ENCODE assay signal across 8 mouse cellular contexts in the genomic region with DNA sequence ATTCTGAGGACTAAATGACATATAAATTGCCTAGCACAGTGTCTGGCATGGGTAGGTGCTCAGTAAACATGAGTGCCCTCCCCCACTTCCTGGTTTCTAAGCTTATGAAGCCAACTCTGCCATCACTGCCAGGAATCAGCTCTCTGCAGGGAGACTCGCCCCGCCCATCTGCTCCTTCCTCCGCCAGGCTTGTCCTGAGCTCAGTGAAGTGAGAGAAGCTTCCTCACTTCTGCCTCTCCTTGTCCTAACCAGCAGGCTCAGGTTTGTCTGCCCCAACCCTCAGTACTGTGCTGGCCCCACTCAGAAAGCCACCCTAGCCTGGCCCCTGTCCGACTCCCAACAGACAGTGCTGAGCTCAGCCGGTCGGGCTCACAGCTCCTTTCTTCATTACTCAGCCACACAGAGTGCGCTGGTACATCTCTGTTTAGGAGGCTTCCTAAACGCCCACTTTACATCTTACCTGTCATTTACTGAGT. TPM values are rescaled to one million over a fixed set of nuclear protein-coding genes. Genes with fewer than 3 reads are reported as not detected.
DNase-seq lines count a peak whose midpoint lies in the region; ATAC-seq and TF ChIP-seq lines count a peak whose summit lies in the region.

No protein-coding gene starts in this region.

- H3K4me2 ChIP-seq in midbrain, embryonic 13.5 days (replicated peaks): no peak overlapping the region
- no peak overlapping the region for H3K4me2 ChIP-seq in midbrain, embryonic 11.5 days
- no peak overlapping the region for H3K4me2 ChIP-seq in forebrain, embryonic 16.5 days (ENCODE audit: low read length)
- H3K4me2 ChIP-seq in intestine, embryonic 14.5 days (ENCODE audit: low read length): peak overlapping the region; percentile 27

- 0 out of 2 replicates have a peak overlapping the region, but pooled peaks have one; percentile 10 for H3K9ac ChIP-seq in midbrain, embryonic 13.5 days (replicated peaks)
- H3K9ac ChIP-seq in midbrain, embryonic 11.5 days (ENCODE audit: low read length): no peak overlapping the region
- no peak overlapping the region for H3K9ac ChIP-seq in forebrain, embryonic 16.5 days (replicated peaks; ENCODE audit: low read depth, low read length)
- H3K9ac ChIP-seq in intestine, embryonic 14.5 days (ENCODE audit: low read length): no peak overlapping the region; the same call in 1 of the 2 replicates

- no peak for DNase-seq in midbrain, embryonic 11.5 days (ENCODE audit: low spot score, missing footprints)
- DNase-seq in adrenal gland, postnatal 36 days: peak; percentile 50 to 70
- DNase-seq in intestine, embryonic 14.5 days (ENCODE audit: low spot score): peak; percentile 67
- DNase-seq in left cerebral cortex, postnatal 36 days (ENCODE audit: low spot score in 2 of 2): peak; percentile 20 to 39
- peak; percentile 80 for DNase-seq in thymus, adult 2 months

- peaks cover 7% of the 10 kb centered on the region; the same call in 1 of the 2 replicates for H3K4me1 ChIP-seq in midbrain, embryonic 13.5 days (replicated peaks)
- H3K4me1 ChIP-seq in midbrain, embryonic 11.5 days (ENCODE audit: control insufficient read depth, insufficient read depth, low read length): peaks cover 4% of the 10 kb centered on the region; the same call in 1 of the 2 replicates
- H3K4me1 ChIP-seq in forebrain, embryonic 16.5 days (replicated peaks; ENCODE audit: control insufficient read depth, insufficient read depth, low read length): peaks cover 17% of the 10 kb centered on the region
- peaks cover 25% of the 10 kb centered on the region for H3K4me1 ChIP-seq in intestine, embryonic 14.5 days (replicated peaks; ENCODE audit: control insufficient read depth, insufficient read depth, low read length)
- H3K4me1 ChIP-seq in megakaryocyte, embryonic 14.5 days: peaks cover 81% of the 10 kb centered on the region
- H3K4me1 ChIP-seq in thymus, adult 2 months (replicated peaks; ENCODE audit: control insufficient read depth, insufficient read depth, low read length): peaks cover 31% of the 10 kb centered on the region

- 67% methylated on average over 8 of the region's 8 CpGs for WGBS in midbrain, embryonic 13.5 days
- WGBS in midbrain, embryonic 11.5 days: 70% methylated on average over 8 of the region's 8 CpGs
- WGBS in forebrain, embryonic 16.5 days: 56% methylated on average over 8 of the region's 8 CpGs
- WGBS in intestine, embryonic 14.5 days: 24% methylated on average over 8 of the region's 8 CpGs
- 6% methylated on average over 8 of the region's 8 CpGs for WGBS in thymus, adult 2 months

- H3K4me3 ChIP-seq in midbrain, embryonic 13.5 days (replicated peaks): no peak overlapping the region
- H3K4me3 ChIP-seq in midbrain, embryonic 11.5 days (ENCODE audit: low read depth, low read length): no peak overlapping the region
- no peak overlapping the region for H3K4me3 ChIP-seq in forebrain, embryonic 16.5 days (replicated peaks; ENCODE audit: low read length)
- H3K4me3 ChIP-seq in intestine, embryonic 14.5 days (ENCODE audit: low read depth, low read length): no peak overlapping the region
- peak overlapping the region; percentile 88 for H3K4me3 ChIP-seq in megakaryocyte, embryonic 14.5 days (replicated peaks)
- peak overlapping the region; percentile 18 for H3K4me3 ChIP-seq in thymus, adult 2 months (ENCODE audit: control insufficient read depth, insufficient read depth, low read length)

- no peaks in the 10 kb centered on the region for H3K9me3 ChIP-seq in midbrain, embryonic 13.5 days
- H3K9me3 ChIP-seq in midbrain, embryonic 11.5 days (ENCODE audit: control insufficient read depth, low read length): no peaks in the 10 kb centered on the region
- no peaks in the 10 kb centered on the region for H3K9me3 ChIP-seq in forebrain, embryonic 16.5 days (ENCODE audit: control insufficient read depth, low read length)
- no peaks in the 10 kb centered on the region for H3K9me3 ChIP-seq in intestine, embryonic 14.5 days (ENCODE audit: control insufficient read depth, low read length)
- no peaks in the 10 kb centered on the region for H3K9me3 ChIP-seq in megakaryocyte, embryonic 14.5 days

- no peak for ATAC-seq in midbrain, embryonic 13.5 days
- no peak for ATAC-seq in midbrain, embryonic 11.5 days (ENCODE audit: low FRiP score)
- ATAC-seq in forebrain, embryonic 16.5 days: peak; percentile 70
- ATAC-seq in intestine, embryonic 14.5 days (replicated peaks; ENCODE audit: low FRiP score, low TSS enrichment, low read depth): peak; percentile 73; the same call in 1 of the 2 replicates

- H3K27me3 ChIP-seq in midbrain, embryonic 13.5 days: no peaks in the 10 kb centered on the region
- H3K27me3 ChIP-seq in midbrain, embryonic 11.5 days (ENCODE audit: control insufficient read depth, insufficient read depth, low read length): no peaks in the 10 kb centered on the region
- H3K27me3 ChIP-seq in forebrain, embryonic 16.5 days (replicated peaks; ENCODE audit: control insufficient read depth, insufficient read depth, low read length): no peaks in the 10 kb centered on the region
- H3K27me3 ChIP-seq in intestine, embryonic 14.5 days (replicated peaks; ENCODE audit: control insufficient read depth, insufficient read depth, low read length): no peaks in the 10 kb centered on the region
- H3K27me3 ChIP-seq in megakaryocyte, embryonic 14.5 days (replicated peaks): no peaks in the 10 kb centered on the region
- H3K27me3 ChIP-seq in thymus, adult 2 months (ENCODE audit: control insufficient read depth, insufficient read depth, low read length): no peaks in the 10 kb centered on the region

- no peak for TF ChIP-seq POLR2A in thymus, adult 2 months (IDR thresholded peaks at IDR 0.05; ENCODE audit: control insufficient read depth, extremely low read depth, insufficient read depth, low read length, poor library complexity)

- peaks cover 8% of the 10 kb centered on the region; the same call in 1 of the 2 replicates for H3K36me3 ChIP-seq in midbrain, embryonic 13.5 days
- no peaks in the 10 kb centered on the region for H3K36me3 ChIP-seq in midbrain, embryonic 11.5 days (ENCODE audit: control insufficient read depth, insufficient read depth, low read length)
- H3K36me3 ChIP-seq in forebrain, embryonic 16.5 days (ENCODE audit: control insufficient read depth, insufficient read depth): 0 out of 2 replicates have a peak, but pooled peaks cover 2% of the 10 kb centered on the region
- no peaks in the 10 kb centered on the region for H3K36me3 ChIP-seq in intestine, embryonic 14.5 days (ENCODE audit: control insufficient read depth, insufficient read depth, low read length)
- H3K36me3 ChIP-seq in megakaryocyte, embryonic 14.5 days (replicated peaks; ENCODE audit: low read length): peaks cover 36% of the 10 kb centered on the region
- no peaks in the 10 kb centered on the region for H3K36me3 ChIP-seq in thymus, adult 2 months (ENCODE audit: control insufficient read depth, insufficient read depth, low read length)

- no peak overlapping the region for H3K27ac ChIP-seq in midbrain, embryonic 13.5 days
- no peak overlapping the region for H3K27ac ChIP-seq in midbrain, embryonic 11.5 days (ENCODE audit: low read depth, low read length)
- H3K27ac ChIP-seq in forebrain, embryonic 16.5 days (ENCODE audit: low read length): peak overlapping the region; percentile 28
- peak overlapping the region; percentile 64 for H3K27ac ChIP-seq in intestine, embryonic 14.5 days (ENCODE audit: low read depth)
- H3K27ac ChIP-seq in thymus, adult 2 months (ENCODE audit: control insufficient read depth, insufficient read depth, low read length): peak overlapping the region; percentile 49

- intact Hi-C loops in left cerebral cortex, postnatal 36 days (cut with DNase I): no loop called here

- TF ChIP-seq CTCF in thymus, adult 2 months (IDR thresholded peaks at IDR 0.05; ENCODE audit: borderline replicate concordance, control insufficient read depth, extremely low read depth, insufficient read depth, low read length, poor library complexity): no peak

RNA-seq across cellular contexts. Expression of gene Crtc3, which starts 59.9 kb away (rescaled TPM):
- 12.4 and 13.1 TPM in 2 replicates for polyA plus RNA-seq in midbrain, embryonic 13.5 days (2015; fragmentation: Nextera tagmentation; extraction: Ambion mirVana)
- polyA plus RNA-seq in midbrain, embryonic 11.5 days (2014; fragmentation: Nextera tagmentation; extraction: Ambion mirVana): 7.9 and 9.2 TPM in 2 replicates
- 10 to 100 TPM; 25.0 to 31.2 TPM for total RNA-seq in adrenal gland, postnatal 36 days (2021)
- 18.2 and 20.1 TPM in 2 replicates for polyA plus RNA-seq in forebrain, embryonic 16.5 days (2015; fragmentation: Nextera tagmentation; extraction: Ambion mirVana)
- 19.6 and 19.8 TPM in 2 replicates for polyA plus RNA-seq in intestine, embryonic 14.5 days (2014; fragmentation: Nextera tagmentation; extraction: Ambion mirVana)
- 10 to 100 TPM; 12.1 to 15.7 TPM for total RNA-seq in left cerebral cortex, postnatal 36 days (2021)
- 9.4 and 13.7 TPM in 2 replicates for polyA plus RNA-seq in megakaryocyte, embryonic 14.5 days (2012; ENCODE audit: insufficient read depth, low replicate concordance)
- polyA plus RNA-seq in thymus, adult 2 months (2012; rRNA removed): 40.3 and 43.6 TPM in 2 replicates

Comparison
In these comparisons a context has a peak if more than half of its experiments do, and no peak if none do; other contexts are left out.
1. ATAC-seq: peak in forebrain, embryonic 16.5 days (single experiment) and intestine, embryonic 14.5 days (single experiment); none in midbrain, embryonic 13.5 days (single experiment) and midbrain, embryonic 11.5 days (single experiment).
2. H3K27ac ChIP-seq: peak in forebrain, embryonic 16.5 days (single experiment), intestine, embryonic 14.5 days (single experiment) and thymus, adult 2 months (single experiment); none in midbrain, embryonic 13.5 days (single experiment) and midbrain, embryonic 11.5 days (single experiment).
3. H3K4me3 ChIP-seq: peak in megakaryocyte, embryonic 14.5 days (single experiment) and thymus, adult 2 months (single experiment); none in midbrain, embryonic 13.5 days (single experiment), midbrain, embryonic 11.5 days (single experiment), forebrain, embryonic 16.5 days (single experiment) and intestine, embryonic 14.5 days (single experiment).